Mouse (Mus musculus) stomach, postnatal 0 days (tissue): ENCODE results near the gene Trdn. TPM values are rescaled to one million over a fixed set of nuclear protein-coding genes. Genes with fewer than 3 reads are reported as not detected.

ENCODE experiments used
- ATAC-seq: fragments of 200-750 bp; cut with Nextera tagmentation; 2 replicates; pipeline ENCODE4 v1.8.0; 2017; ENCODE audit not compliant: low FRiP score, low TSS enrichment
- DNase-seq: peaks from one replicate; pipeline ENCODE4 v3.0.0-alpha.2; 2016; ENCODE audit warnings: low spot score
- H3K27ac ChIP-seq: fragments of 300-500 bp; sonication (generic); replicated peaks from 2 replicates; pipeline ENCODE4 v1.5.1; 2014; ENCODE audit warnings: mild to moderate bottlenecking, control low read depth
- H3K27me3 ChIP-seq: fragments of 300-500 bp; sonication (generic); 2 replicates; pipeline ENCODE4 v1.6.1; 2014; ENCODE audit warnings: low read length; ENCODE audit not compliant: control insufficient read depth, insufficient read depth
- H3K36me3 ChIP-seq: fragments of 300-500 bp; sonication (generic); 2 replicates; pipeline ENCODE4 v1.6.1; 2014; ENCODE audit warnings: low read length, mixed read lengths; ENCODE audit not compliant: control insufficient read depth, insufficient read depth
- H3K4me1 ChIP-seq: fragments of 300-500 bp; sonication (generic); replicated peaks from 2 replicates; pipeline ENCODE4 v1.6.1; 2014; ENCODE audit warnings: antibody characterized with exemption; ENCODE audit not compliant: control insufficient read depth, insufficient read depth
- H3K4me2 ChIP-seq: fragments of 300-500 bp; sonication (generic); replicated peaks from 2 replicates; pipeline ENCODE4 v1.6.1; 2014; ENCODE audit warnings: low read depth, mild to moderate bottlenecking, control low read depth, moderate library complexity
- H3K4me3 ChIP-seq: fragments of 300-500 bp; sonication (generic); 2 replicates; pipeline ENCODE4 v1.5.1; 2014; ENCODE audit warnings: low read depth, low read length, control low read depth
- H3K9ac ChIP-seq: fragments of 300-500 bp; sonication (generic); 2 replicates; pipeline ENCODE4 v1.6.1; 2014; ENCODE audit warnings: mild to moderate bottlenecking, low read length, control low read depth, mixed read lengths
- H3K9me3 ChIP-seq: fragments of 300-500 bp; sonication (generic); 2 replicates; pipeline ENCODE4 v1.6.1; 2016; ENCODE audit warnings: low read length; ENCODE audit not compliant: control insufficient read depth
- CTCF ChIP-seq: IDR thresholded peaks from 2 replicates; pipeline ENCODE4 v1.5.1; 2016; ENCODE audit warnings: antibody characterized with exemption, low read depth, mild to moderate bottlenecking, moderate library complexity
- EP300 ChIP-seq: optimal IDR thresholded peaks from 2 replicates; pipeline ENCODE3; 2016; ENCODE audit warnings: antibody characterized with exemption
- WGBS: fragments of 180-500 bp; shearing (Covaris S2); extraction: QIAGEN DNeasy Blood & Tissue Kit; methylation state at CpG from one replicate; pipeline ENCODE4 v1.1.7; 2014; 5-methylcytosine and 5-hydroxymethylcytosine counted together
- polyA plus RNA-seq: library from polyadenylated mRNA; unstranded; fragments of >200 nt; fragmentation: Nextera tagmentation; extraction: Ambion mirVana; gene quantifications from 2 replicates; pipeline ENCODE4 v1.2.1, GENCODE M21; 2015

The Trdn gene
- 0.18 and 0.47 TPM in 2 replicates for polyA plus RNA-seq

- H3K4me2 ChIP-seq, result no peak within 1 kb of the TSS
- H3K27ac ChIP-seq, result no peak within 1 kb of the TSS
- H3K36me3 ChIP-seq, result no peaks in the 10 kb centered on the region
- H3K27me3 ChIP-seq, result no peaks in the 10 kb centered on the region
- DNase-seq, result no peak
- H3K9ac ChIP-seq, result no peak within 1 kb of the TSS
- ATAC-seq, result no peak
- H3K4me3 ChIP-seq, result no peak within 1 kb of the TSS
- TF ChIP-seq EP300 (no peak), CTCF (no peak)
- WGBS, result 80% methylated on average over 1 of the region's 1 CpGs
- H3K9me3 ChIP-seq, result no peaks in the 10 kb centered on the region
- H3K4me1 ChIP-seq, result no peaks in the 10 kb centered on the region
These were observed at the start of gene Trdn for GRCm38 (mm10) chr10:33080254-33080653. Gene Trdn, plus strand, starts transcription at chr10:33080554.

- Histone ChIP-seq H3K4me2 (no peak overlapping the region), H3K27me3 (no peaks in the 10 kb centered on the region), H3K27ac (no peak overlapping the region), H3K9ac (no peak overlapping the region), H3K4me3 (no peak overlapping the region), H3K9me3 (no peaks in the 10 kb centered on the region), H3K4me1 (no peaks in the 10 kb centered on the region), H3K36me3 (no peaks in the 10 kb centered on the region)
- no peak for DNase-seq
- no peak for ATAC-seq
- TF ChIP-seq CTCF (no peak), EP300 (no peak)
- WGBS, result 69% methylated on average over 1 of the region's 1 CpGs
These were observed 19.6 kb upstream of the Trdn start for GRCm38 (mm10) chr10:33060771-33061170.

DNA sequence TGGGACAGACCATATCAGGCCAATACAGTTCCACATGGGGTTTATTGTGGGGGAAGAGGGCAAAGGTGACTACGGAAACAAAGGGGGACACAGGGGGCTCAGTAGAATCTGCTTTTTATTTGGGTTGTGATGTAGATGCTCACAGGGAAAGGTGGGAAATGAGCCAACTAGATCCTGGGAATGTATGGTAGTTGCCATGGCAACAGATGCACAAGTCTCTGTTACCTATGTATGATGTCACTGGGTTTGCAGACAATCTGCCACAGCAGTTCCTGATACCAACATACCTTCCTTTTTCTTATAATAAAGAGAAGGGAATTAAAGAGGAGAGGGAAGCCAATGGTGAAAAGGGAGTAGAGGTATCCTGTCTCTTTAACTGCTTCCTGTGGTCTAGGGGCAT is 14.8 kb upstream of the Trdn start:
- ATAC-seq, result no peak

GRCm38 (mm10) chr10:33073126-33073525 is 7.2 kb upstream of the Trdn start:
- Histone ChIP-seq H3K27me3 (no peaks in the 10 kb centered on the region), H3K4me3 (no peak overlapping the region), H3K36me3 (no peaks in the 10 kb centered on the region), H3K9me3 (no peaks in the 10 kb centered on the region), H3K9ac (no peak overlapping the region), H3K4me2 (no peak overlapping the region), H3K27ac (no peak overlapping the region), H3K4me1 (no peaks in the 10 kb centered on the region)
- ATAC-seq (no peak), DNase-seq (no peak)
- WGBS, result 48% methylated on average over 3 of the region's 3 CpGs
- TF ChIP-seq CTCF (no peak), EP300 (no peak)

More for the DNA sequence above, 14.8 kb upstream of the Trdn start:
- Histone ChIP-seq H3K4me2 (no peak overlapping the region), H3K9me3 (no peaks in the 10 kb centered on the region), H3K9ac (no peak overlapping the region), H3K4me1 (no peaks in the 10 kb centered on the region), H3K27ac (no peak overlapping the region), H3K4me3 (no peak overlapping the region), H3K36me3 (no peaks in the 10 kb centered on the region), H3K27me3 (no peaks in the 10 kb centered on the region)
- TF ChIP-seq EP300 (no peak), CTCF (no peak)
- 88% methylated on average over 1 of the region's 1 CpGs for WGBS
- no peak for DNase-seq

- no peak for TF ChIP-seq EP300
- no peak for TF ChIP-seq CTCF
- DNase-seq (no peak), ATAC-seq (no peak)
- no peaks in the 10 kb centered on the region for H3K36me3 ChIP-seq
- 43% methylated on average over 2 of the region's 2 CpGs for WGBS
- H3K4me2 ChIP-seq, result no peak overlapping the region
- H3K9ac ChIP-seq, result no peak overlapping the region
- no peaks in the 10 kb centered on the region for H3K9me3 ChIP-seq
- H3K27me3 ChIP-seq, result no peaks in the 10 kb centered on the region
- no peak overlapping the region for H3K27ac ChIP-seq
- no peak overlapping the region for H3K4me3 ChIP-seq
- no peaks in the 10 kb centered on the region for H3K4me1 ChIP-seq
These were observed 1.9 kb downstream of the Trdn start for GRCm38 (mm10) chr10:33082151-33082844.

GRCm38 (mm10) chr10:33082961-33083626 is 2.7 kb downstream of the Trdn start:
- H3K4me1 ChIP-seq, result no peaks in the 10 kb centered on the region
- H3K36me3 ChIP-seq, result no peaks in the 10 kb centered on the region
- WGBS, result 83% methylated on average over 1 of the region's 1 CpGs
- DNase-seq, result no peak
- H3K27ac ChIP-seq, result no peak overlapping the region
- H3K4me2 ChIP-seq, result no peak overlapping the region
- H3K27me3 ChIP-seq, result no peaks in the 10 kb centered on the region
- H3K4me3 ChIP-seq, result no peak overlapping the region
- no peaks in the 10 kb centered on the region for H3K9me3 ChIP-seq
- no peak for ATAC-seq
- TF ChIP-seq CTCF (no peak), EP300 (no peak)
- no peak overlapping the region for H3K9ac ChIP-seq
